Mouse (Mus musculus) MEL (cell line): ENCODE data around the gene Rai2.

Experiments
- CTCF ChIP-seq, 3 experiments: IDR thresholded peaks in 2 of 3; conservative IDR thresholded peaks in 1 of 3; 2 replicates each; pipeline ENCODE4 v1.5.1; 2011 to 2012; ENCODE audit warnings: low read length in 3 of 3, low read depth in 2 of 3, mild to moderate bottlenecking in 2 of 3, improper control_type of control experiment in 1 of 3, inconsistent platforms in 1 of 3, mixed read lengths in 1 of 3, moderate library complexity in 1 of 3; ENCODE audit not compliant: control insufficient read depth in 1 of 3, insufficient read depth in 1 of 3, poor library complexity in 1 of 3, severe bottlenecking in 1 of 3
- MAX ChIP-seq: IDR thresholded peaks from 2 replicates; pipeline ENCODE4 v1.6.1; 2011; ENCODE audit warnings: low read length, improper control_type of control experiment
- SMC3 ChIP-seq: IDR thresholded peaks from 2 replicates; pipeline ENCODE4 v1.6.1; 2011; ENCODE audit warnings: low read depth, low read length, improper control_type of control experiment
- USF1 ChIP-seq: IDR thresholded peaks from 2 replicates; pipeline ENCODE4 v1.6.1; 2014; ENCODE audit warnings: low read depth, mild to moderate bottlenecking, inconsistent platforms, low read length, improper control_type of control experiment, moderate library complexity
- ZKSCAN1 ChIP-seq: IDR thresholded peaks from 2 replicates; pipeline ENCODE4 v1.6.1; 2012; ENCODE audit warnings: low read depth, mild to moderate bottlenecking, inconsistent platforms, low read length, improper control_type of control experiment, moderate library complexity

DNA sequence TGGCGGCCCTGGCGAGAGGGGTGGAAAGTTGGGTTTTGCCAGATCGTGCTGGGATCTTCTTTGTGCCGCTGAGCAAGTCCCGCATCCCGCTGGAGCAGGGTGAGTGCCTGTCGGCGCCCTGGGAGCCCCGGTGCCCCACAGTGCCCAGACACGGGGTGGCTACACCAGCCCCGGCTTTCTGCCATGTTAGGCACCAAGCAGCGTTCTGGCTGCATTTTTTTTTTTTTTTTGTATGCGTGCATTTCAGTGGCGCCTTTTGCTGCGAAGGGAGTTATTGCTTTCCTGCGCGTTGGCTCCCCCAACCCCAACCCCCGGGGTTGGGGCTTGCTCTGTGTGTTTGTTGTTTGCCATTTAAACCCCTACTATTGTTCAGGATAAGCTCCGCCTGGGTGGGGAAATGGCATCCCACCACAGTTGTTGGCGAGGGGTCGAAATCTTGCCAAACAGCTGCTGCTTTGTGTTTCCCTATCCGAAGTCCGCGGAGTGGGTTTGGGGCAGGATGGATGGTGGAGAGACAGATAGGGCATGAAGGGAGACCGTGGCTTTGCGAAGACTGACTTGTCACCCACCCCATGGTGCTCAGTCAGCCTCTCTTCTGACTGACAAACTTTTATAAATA is 1.0 kb downstream of the Rai2 start:
- TF ChIP-seq ZKSCAN1 (no peak), SMC3 (no peak), USF1 (no peak), CTCF (IDR thresholded peaks at IDR 0.05 in 2 of 3, conservative IDR thresholded peaks at IDR 0.05 in 1 of 3; ENCODE audit: control insufficient read depth in 1 of 3, insufficient read depth in 1 of 3, low read depth in 2 of 3, low read length in 3 of 3, poor library complexity in 1 of 3, severe bottlenecking in 1 of 3) (no peak), MAX (no peak)
